Mouse (Mus musculus): ENCODE measurements around the gene Tmprss11b.

Gene Tmprss11b

GRCm38 (mm10) chr5:86676262-86676661 is at the start of gene Tmprss11b:
Gene Tmprss11b (minus strand): TSS chr5:86676362.
- no peak for DNase-seq (ENCODE audit: low spot score)

GRCm38 (mm10) chr5:86725021-86725420 is 48.9 kb upstream of the Tmprss11b start:
- DNase-seq (ENCODE audit: low spot score), result no peak

GRCm38 (mm10) chr5:86722820-86723460 is 46.8 kb upstream of the Tmprss11b start:
- no peak for DNase-seq (ENCODE audit: low spot score)

GRCm38 (mm10) chr5:86714967-86715366 is 38.8 kb upstream of the Tmprss11b start:
- DNase-seq (ENCODE audit: low spot score), result no peak

GRCm38 (mm10) chr5:86704923-86705322 is 28.8 kb upstream of the Tmprss11b start:
- DNase-seq (ENCODE audit: low spot score), result no peak

- DNase-seq (ENCODE audit: low spot score), result peak; percentile 83
Measured at GRCm38 (mm10) chr5:86684667-86685066, 8.5 kb upstream of the Tmprss11b start.

GRCm38 (mm10) chr5:86649185-86649584 is 27.0 kb downstream of the Tmprss11b start:
- DNase-seq (ENCODE audit: low spot score), result peak; percentile 54

GRCm38 (mm10) chr5:86640795-86641194 is 35.4 kb downstream of the Tmprss11b start:
- DNase-seq (ENCODE audit: low spot score), result no peak

- no peak for DNase-seq (ENCODE audit: low spot score)
Measured at GRCm38 (mm10) chr5:86632324-86632723, 43.8 kb downstream of the Tmprss11b start, which contains the start of gene Tmprss11f. Gene Tmprss11f (minus strand): TSS chr5:86632424.

GRCm38 (mm10) chr5:86630700-86631099 is 45.5 kb downstream of the Tmprss11b start:
- no peak for DNase-seq (ENCODE audit: low spot score)

- no peak for DNase-seq (ENCODE audit: low spot score)
Measured at GRCm38 (mm10) chr5:86621778-86622177, 54.4 kb downstream of the Tmprss11b start.

Data from testis, postnatal 10 days (tissue).